Mouse (Mus musculus): ENCODE results near the gene Pus10. TPM values are rescaled to one million over a fixed set of nuclear protein-coding genes. Genes with fewer than 3 reads are reported as not detected.
"Not testable (repeated sequence)": the region's sequence is repeated elsewhere in the genome, so short reads cannot be mapped to it uniquely, and the experiment has no call there.

The Pus10 gene
- polyA plus RNA-seq, 1 experiment from 2014 or later: 20.7 TPM

DNA sequence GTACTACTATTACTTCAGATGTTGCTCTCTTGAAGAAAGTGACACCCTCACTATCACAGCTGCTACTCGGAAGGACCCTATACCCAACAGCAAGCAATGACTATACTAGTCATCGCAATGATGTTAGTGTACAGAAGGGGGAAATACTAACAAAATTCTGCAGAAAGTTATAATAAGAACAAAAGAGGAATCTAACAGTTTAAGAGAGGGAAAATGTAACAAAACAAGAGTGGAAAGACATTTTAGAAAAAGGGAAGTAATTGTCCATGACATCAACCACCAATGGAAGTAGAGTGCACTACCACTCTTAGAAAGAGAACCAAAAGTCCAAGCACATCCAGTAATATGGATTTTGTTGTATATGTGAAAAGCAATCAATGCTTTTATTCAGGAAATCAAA, 97.2 kb downstream of the Pus10 start:
- Histone ChIP-seq H3K4me2 (no peak overlapping the region), H3K4me1 (ENCODE audit: control insufficient read depth, insufficient read depth, low read length) (no peaks in the 10 kb centered on the region), H3K36me3 (ENCODE audit: control insufficient read depth, insufficient read depth, low read length) (no peaks in the 10 kb centered on the region), H3K27me3 (ENCODE audit: control insufficient read depth, insufficient read depth, low read length) (no peaks in the 10 kb centered on the region), H3K9me3 (ENCODE audit: control insufficient read depth, low read length) (no peaks in the 10 kb centered on the region), H3K4me3 (ENCODE audit: low read depth, low read length) (no peak overlapping the region), H3K27ac (ENCODE audit: low read depth, low read length) (no peak overlapping the region), H3K9ac (ENCODE audit: low read length) (no peak overlapping the region)
- ATAC-seq (ENCODE audit: low FRiP score) (no peak), DNase-seq (ENCODE audit: low spot score, missing footprints) (no peak)
- 93% methylated on average over 2 of the region's 2 CpGs for WGBS

DNA sequence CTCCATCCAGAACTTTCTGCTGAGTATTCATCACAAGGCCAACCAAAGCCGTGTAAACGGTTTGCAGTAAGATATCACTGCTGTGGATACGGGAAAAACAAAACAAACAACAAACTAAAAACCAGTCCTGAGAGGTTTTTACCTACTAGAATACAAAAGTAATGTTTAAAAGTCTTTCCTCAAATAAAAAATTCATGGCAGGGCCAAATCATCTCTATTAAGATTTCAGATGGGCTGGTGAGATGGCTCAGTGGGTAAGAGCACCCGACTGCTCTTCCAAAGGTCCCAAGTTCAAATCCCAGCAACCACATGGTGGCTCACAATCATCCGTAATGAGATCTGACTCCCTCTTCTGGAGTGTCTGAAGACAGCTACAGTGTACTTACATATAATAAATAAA, 101.9 kb downstream of the Pus10 start:
- not testable (repeated sequence) for DNase-seq (ENCODE audit: low spot score, missing footprints); H3K4me3 ChIP-seq (ENCODE audit: low read depth, low read length); H3K27ac ChIP-seq (ENCODE audit: low read depth, low read length); H3K4me2 ChIP-seq; H3K36me3 ChIP-seq (ENCODE audit: control insufficient read depth, insufficient read depth, low read length); ATAC-seq (ENCODE audit: low FRiP score); H3K4me1 ChIP-seq (ENCODE audit: control insufficient read depth, insufficient read depth, low read length); H3K27me3 ChIP-seq (ENCODE audit: control insufficient read depth, insufficient read depth, low read length); H3K9ac ChIP-seq (ENCODE audit: low read length); H3K9me3 ChIP-seq (ENCODE audit: control insufficient read depth, low read length)
- 83% methylated on average over 4 of the region's 5 CpGs for WGBS

DNA sequence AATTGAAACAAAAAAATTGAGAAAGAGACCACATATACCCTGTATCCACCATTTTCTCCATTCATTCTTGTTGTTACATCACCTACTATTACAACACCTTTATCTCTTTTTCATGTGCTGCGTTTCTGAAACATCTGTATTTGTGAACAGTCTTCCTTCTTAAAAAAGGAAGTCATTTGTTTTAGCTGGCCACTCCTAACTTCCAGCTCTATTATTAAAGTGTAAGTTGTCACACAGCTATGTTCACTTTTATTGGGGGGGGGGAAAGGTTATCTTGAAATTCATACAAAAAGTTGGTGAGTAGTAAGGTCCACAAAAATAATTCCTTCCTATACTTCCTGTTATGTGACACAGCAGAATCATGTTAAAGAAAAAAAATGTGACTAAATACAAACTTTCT, 102.5 kb downstream of the Pus10 start:
- 83% methylated on average over 1 of the region's 1 CpGs for WGBS
- ATAC-seq (ENCODE audit: low FRiP score) (no peak), DNase-seq (ENCODE audit: low spot score, missing footprints) (no peak)
- no peaks in the 10 kb centered on the region for H3K27me3 ChIP-seq (ENCODE audit: control insufficient read depth, insufficient read depth, low read length)
- peaks cover 2% of the 10 kb centered on the region; the same call in 1 of the 2 replicates for H3K4me1 ChIP-seq (ENCODE audit: control insufficient read depth, insufficient read depth, low read length)
- H3K9me3 ChIP-seq (ENCODE audit: control insufficient read depth, low read length): no peaks in the 10 kb centered on the region
- H3K9ac ChIP-seq (ENCODE audit: low read length): no peak overlapping the region
- H3K27ac ChIP-seq (ENCODE audit: low read depth, low read length): no peak overlapping the region
- H3K4me3 ChIP-seq (ENCODE audit: low read depth, low read length): no peak overlapping the region
- H3K4me2 ChIP-seq: no peak overlapping the region
- H3K36me3 ChIP-seq (ENCODE audit: control insufficient read depth, insufficient read depth, low read length): no peaks in the 10 kb centered on the region

DNA sequence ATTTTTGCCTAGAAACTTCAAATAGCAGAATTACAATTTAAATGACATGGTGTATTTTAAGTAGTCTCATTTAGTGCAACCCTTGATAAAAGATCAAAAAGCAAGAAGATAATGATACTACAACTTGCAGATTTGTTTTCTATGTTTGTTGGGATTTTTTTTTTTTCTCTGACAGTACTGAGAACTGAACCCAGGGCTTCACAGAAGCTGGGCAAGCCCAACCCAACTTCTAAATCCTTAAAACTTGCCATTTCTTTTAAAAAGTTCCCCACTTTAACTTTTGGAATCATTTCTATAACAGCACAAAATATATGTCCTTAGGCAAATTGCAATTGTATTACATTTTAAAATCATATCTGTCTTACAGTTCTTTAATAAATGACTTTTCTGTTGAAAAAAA, 103.6 kb downstream of the Pus10 start:
- no peak for DNase-seq (ENCODE audit: low spot score, missing footprints)
- Histone ChIP-seq H3K4me1 (ENCODE audit: control insufficient read depth, insufficient read depth, low read length) (peaks cover 2% of the 10 kb centered on the region; the same call in 1 of the 2 replicates), H3K4me2 (no peak overlapping the region), H3K27ac (ENCODE audit: low read depth, low read length) (no peak overlapping the region), H3K9ac (ENCODE audit: low read length) (no peak overlapping the region), H3K27me3 (ENCODE audit: control insufficient read depth, insufficient read depth, low read length) (no peaks in the 10 kb centered on the region), H3K4me3 (ENCODE audit: low read depth, low read length) (no peak overlapping the region), H3K9me3 (ENCODE audit: control insufficient read depth, low read length) (no peaks in the 10 kb centered on the region), H3K36me3 (ENCODE audit: control insufficient read depth, insufficient read depth, low read length) (no peaks in the 10 kb centered on the region)
- ATAC-seq (ENCODE audit: low FRiP score): no peak

DNA sequence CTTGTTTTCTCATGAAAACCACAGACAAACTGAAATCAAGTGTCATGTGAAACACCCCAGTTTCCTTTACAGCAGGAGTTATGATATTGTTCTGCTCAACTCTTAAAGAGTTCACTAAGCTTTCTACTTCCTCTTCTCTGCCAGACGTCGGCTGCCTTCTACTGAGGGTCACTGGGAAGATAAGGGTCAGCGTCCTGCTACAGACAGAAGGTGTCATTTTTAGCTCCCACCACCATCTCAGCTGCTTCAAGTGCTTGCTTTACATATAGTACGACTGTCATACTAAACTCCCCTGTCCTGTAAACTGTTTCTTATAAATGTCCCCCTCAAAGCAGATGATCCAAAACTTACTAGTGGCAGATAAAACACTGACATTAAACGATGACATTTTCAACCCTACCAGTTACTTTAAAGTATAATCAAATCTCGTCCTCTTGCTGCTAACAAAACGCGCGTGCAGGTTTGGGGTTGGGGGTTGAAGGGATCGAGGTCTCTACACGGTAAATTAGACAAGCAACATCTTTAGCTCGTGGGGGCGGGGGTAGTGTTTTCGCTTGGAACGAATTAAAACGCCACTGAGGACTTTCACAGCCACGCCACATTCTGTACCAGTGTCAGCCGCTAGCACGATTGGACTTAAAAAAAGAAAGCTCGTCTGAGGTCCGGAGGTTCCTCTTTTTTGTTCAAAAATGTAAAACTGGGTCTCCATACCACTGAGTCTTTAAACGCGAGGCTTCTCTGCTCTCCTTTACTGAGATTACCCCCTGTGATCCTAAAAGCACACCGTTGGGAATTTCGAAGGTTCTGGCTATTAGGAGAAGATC, 104.4 kb downstream of the Pus10 start:
- WGBS: 1% methylated on average over 25 of the region's 25 CpGs

DNA sequence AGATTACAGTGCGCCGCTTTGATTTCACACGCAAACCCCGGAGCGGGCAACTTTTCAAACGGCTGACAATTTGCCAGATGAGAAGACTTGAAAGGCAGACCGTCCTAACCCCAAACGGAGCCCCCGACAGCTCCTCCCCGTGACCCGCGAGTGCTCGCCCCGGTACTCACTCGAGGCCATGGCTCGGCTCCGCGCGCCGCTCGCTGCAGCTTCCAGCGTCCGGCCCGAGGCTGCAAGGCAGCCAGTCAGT, 105.0 kb downstream of the Pus10 start:
- Histone ChIP-seq H3K36me3 (ENCODE audit: control insufficient read depth, insufficient read depth, low read length) (no peaks in the 10 kb centered on the region), H3K4me2 (peak overlapping the region; percentile 90), H3K27me3 (ENCODE audit: control insufficient read depth, insufficient read depth, low read length) (no peaks in the 10 kb centered on the region), H3K27ac (ENCODE audit: low read depth, low read length) (peak overlapping the region; percentile 42), H3K4me1 (ENCODE audit: control insufficient read depth, insufficient read depth, low read length) (peaks cover 2% of the 10 kb centered on the region; the same call in 1 of the 2 replicates), H3K9me3 (ENCODE audit: control insufficient read depth, low read length) (no peaks in the 10 kb centered on the region), H3K9ac (ENCODE audit: low read length) (peak overlapping the region; percentile 72), H3K4me3 (ENCODE audit: low read depth, low read length) (peak overlapping the region; percentile 49)
- WGBS: 0% methylated on average over 24 of the region's 24 CpGs
- ATAC-seq (ENCODE audit: low FRiP score) (no peak), DNase-seq (ENCODE audit: low spot score, missing footprints) (no peak)

More for the DNA sequence above, 104.4 kb downstream of the Pus10 start:
- Histone ChIP-seq H3K36me3 (ENCODE audit: control insufficient read depth, insufficient read depth, low read length) (no peaks in the 10 kb centered on the region), H3K9ac (ENCODE audit: low read length) (peak overlapping the region; percentile 72), H3K27ac (ENCODE audit: low read depth, low read length) (no peak overlapping the region), H3K9me3 (ENCODE audit: control insufficient read depth, low read length) (no peaks in the 10 kb centered on the region), H3K27me3 (ENCODE audit: control insufficient read depth, insufficient read depth, low read length) (no peaks in the 10 kb centered on the region), H3K4me3 (ENCODE audit: low read depth, low read length) (peak overlapping the region; percentile 49), H3K4me1 (ENCODE audit: control insufficient read depth, insufficient read depth, low read length) (peaks cover 2% of the 10 kb centered on the region; the same call in 1 of the 2 replicates), H3K4me2 (peak overlapping the region; percentile 90)
- ATAC-seq (ENCODE audit: low FRiP score): peak; percentile 1
- peak; percentile 97 for DNase-seq (ENCODE audit: low spot score, missing footprints)

DNA sequence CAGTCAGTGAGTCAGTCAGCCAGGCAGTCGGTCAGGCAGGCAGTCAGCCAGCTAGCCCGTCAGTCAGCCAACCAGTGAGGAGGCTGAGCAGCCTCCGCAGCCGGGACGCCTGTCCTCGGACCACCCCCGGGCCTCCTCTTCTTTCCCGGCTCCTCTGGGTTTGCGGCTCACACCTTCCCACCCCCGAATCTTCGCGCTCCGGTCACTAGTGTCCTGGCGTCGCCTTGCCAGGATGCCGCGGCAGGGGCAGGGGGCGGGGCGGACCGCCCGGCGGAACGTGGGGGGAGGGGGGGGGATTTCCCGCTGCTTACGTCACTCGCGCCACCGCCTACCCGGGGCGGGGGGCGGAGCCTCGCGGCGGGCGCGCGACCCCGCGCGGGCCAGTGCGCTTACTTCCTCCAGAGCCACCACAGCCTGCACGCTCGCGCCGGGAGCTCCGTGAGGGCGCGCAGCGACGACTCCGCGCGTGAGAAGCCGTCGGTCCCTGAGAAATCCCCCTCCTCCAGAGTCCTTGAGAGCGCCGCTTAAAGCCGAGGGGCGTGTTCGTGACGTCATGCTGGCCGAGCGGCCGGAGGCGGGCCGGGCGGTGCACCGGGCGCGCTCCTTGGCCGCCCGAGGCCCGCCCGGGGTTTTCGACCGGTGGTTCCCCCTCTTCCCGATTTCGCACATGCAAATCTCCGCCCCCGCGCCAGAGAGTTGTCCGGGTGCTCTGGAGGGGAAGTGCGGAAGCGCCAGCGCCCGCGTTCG, 105.5 kb downstream of the Pus10 start, which contains the start of gene Rel:
TSS of gene Rel (minus strand) at position 211 of the 747 bp plus-strand sequence.
- under 1% methylated on average over 73 of the region's 88 CpGs for WGBS
- Histone ChIP-seq H3K36me3 (ENCODE audit: control insufficient read depth, insufficient read depth, low read length) (no peaks in the 10 kb centered on the region), H3K9me3 (ENCODE audit: control insufficient read depth, low read length) (no peaks in the 10 kb centered on the region), H3K4me3 (ENCODE audit: low read depth, low read length) (peak within 1 kb of the TSS; percentile 49), H3K27me3 (ENCODE audit: control insufficient read depth, insufficient read depth, low read length) (no peaks in the 10 kb centered on the region), H3K4me2 (peak within 1 kb of the TSS; percentile 90), H3K27ac (ENCODE audit: low read depth, low read length) (peak within 1 kb of the TSS; percentile 42), H3K4me1 (ENCODE audit: control insufficient read depth, insufficient read depth, low read length) (peaks cover 2% of the 10 kb centered on the region; the same call in 1 of the 2 replicates), H3K9ac (ENCODE audit: low read length) (peak within 1 kb of the TSS; percentile 72)
- ATAC-seq (ENCODE audit: low FRiP score) (peak; percentile 92), DNase-seq (ENCODE audit: low spot score, missing footprints) (peak; percentile 99)

DNA sequence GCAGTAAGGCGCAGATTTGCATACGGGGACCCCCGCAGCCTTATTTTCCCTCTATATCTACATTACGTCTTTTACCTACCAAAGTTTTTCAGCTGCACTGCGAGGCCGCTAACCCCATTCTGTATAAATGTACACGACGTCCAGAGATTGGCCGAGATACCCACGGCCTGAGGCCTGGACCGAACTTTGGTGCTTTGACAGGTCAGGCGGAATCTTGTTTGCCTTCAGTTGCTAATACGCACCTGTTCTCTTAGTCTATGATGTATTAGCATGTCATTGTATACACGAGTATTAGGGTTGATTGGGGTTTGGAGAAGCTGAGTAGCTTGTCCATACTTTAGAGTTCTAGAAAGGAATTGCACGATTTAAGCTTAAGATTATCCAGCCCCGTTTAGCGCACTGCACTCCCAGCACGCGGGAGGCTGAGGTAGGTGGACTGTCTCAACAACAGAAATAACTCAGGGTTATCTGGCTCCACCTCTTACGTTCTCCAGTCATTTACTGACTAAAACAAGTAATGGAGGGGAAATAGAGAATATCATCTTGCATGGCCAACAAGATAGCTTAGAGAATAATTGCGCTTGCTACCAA, 106.1 kb downstream of the Pus10 start:
- no peaks in the 10 kb centered on the region for H3K9me3 ChIP-seq (ENCODE audit: control insufficient read depth, low read length)
- peak overlapping the region; percentile 72 for H3K9ac ChIP-seq (ENCODE audit: low read length)
- no peak; the same call in 1 of the 2 replicates for ATAC-seq (ENCODE audit: low FRiP score)
- WGBS: 5% methylated on average over 21 of the region's 21 CpGs
- peak overlapping the region; percentile 49 for H3K4me3 ChIP-seq (ENCODE audit: low read depth, low read length)
- peak; percentile 93 for DNase-seq (ENCODE audit: low spot score, missing footprints)
- no peaks in the 10 kb centered on the region for H3K36me3 ChIP-seq (ENCODE audit: control insufficient read depth, insufficient read depth, low read length)
- peaks cover 2% of the 10 kb centered on the region; the same call in 1 of the 2 replicates for H3K4me1 ChIP-seq (ENCODE audit: control insufficient read depth, insufficient read depth, low read length)
- H3K27ac ChIP-seq (ENCODE audit: low read depth, low read length): peak overlapping the region; percentile 42; the same call in 1 of the 2 replicates
- H3K4me2 ChIP-seq: peak overlapping the region; percentile 90
- H3K27me3 ChIP-seq (ENCODE audit: control insufficient read depth, insufficient read depth, low read length): no peaks in the 10 kb centered on the region

DNA sequence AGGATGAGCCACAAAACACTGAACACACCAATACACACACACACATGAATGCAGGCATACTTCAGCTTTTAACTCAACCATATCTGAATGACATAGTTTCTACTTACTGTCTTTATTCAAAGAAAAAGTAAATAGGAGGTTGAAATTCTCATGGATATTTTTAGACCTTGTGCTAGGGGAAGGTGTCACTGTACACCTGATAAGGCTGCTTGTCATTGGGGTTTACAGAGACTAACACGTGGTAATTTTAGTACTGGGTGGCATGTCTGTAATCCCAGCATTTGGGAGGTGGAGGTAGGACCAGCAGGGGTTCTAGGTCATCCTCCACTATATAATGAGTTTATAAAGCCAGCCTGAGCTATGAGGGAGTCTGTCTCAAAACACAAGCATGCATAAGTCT, 107.0 kb downstream of the Pus10 start:
- no peak overlapping the region for H3K9ac ChIP-seq (ENCODE audit: low read length)
- H3K27ac ChIP-seq (ENCODE audit: low read depth, low read length): no peak overlapping the region
- no peaks in the 10 kb centered on the region for H3K27me3 ChIP-seq (ENCODE audit: control insufficient read depth, insufficient read depth, low read length)
- H3K9me3 ChIP-seq (ENCODE audit: control insufficient read depth, low read length): no peaks in the 10 kb centered on the region
- DNase-seq (ENCODE audit: low spot score, missing footprints) (no peak), ATAC-seq (ENCODE audit: low FRiP score) (no peak)
- WGBS: 41% methylated on average over 1 of the region's 1 CpGs
- no peak overlapping the region for H3K4me3 ChIP-seq (ENCODE audit: low read depth, low read length)
- H3K4me2 ChIP-seq: no peak overlapping the region
- H3K4me1 ChIP-seq (ENCODE audit: control insufficient read depth, insufficient read depth, low read length): peaks cover 2% of the 10 kb centered on the region; the same call in 1 of the 2 replicates
- no peaks in the 10 kb centered on the region for H3K36me3 ChIP-seq (ENCODE audit: control insufficient read depth, insufficient read depth, low read length)
